Mouse (Mus musculus) leukemia stem cell, adult 10-12 weeks (primary cell): Measurements from ENCODE around the gene Npr3. TPM values are rescaled to one million over a fixed set of nuclear protein-coding genes. Genes with fewer than 3 reads are reported as not detected.

Experiments
- polyA plus RNA-seq: library from polyadenylated mRNA; stranded (reverse); fragments of >175 nt; gene quantifications from 2 replicates; pipeline ENCODE4 v1.2.3, GENCODE M21; 2012; ENCODE audit warnings: low replicate concordance

The Npr3 gene
- 0.06 TPM in 1 of 2 replicates, not detected in the other for polyA plus RNA-seq

GRCm38 (mm10) chr15:11906571-11907531, at the start of gene Npr3:
Npr3 (minus strand) TSS chr15:11907287.

Other genes starting within 250 kb of the Npr3 start
- 2.4 and 3.7 TPM in 2 replicates for gene Sub1, start 89.7 kb upstream of the Npr3 start, polyA plus RNA-seq
- gene Zfr, start 210.5 kb upstream of the Npr3 start, polyA plus RNA-seq = 26.4 and 49.5 TPM in 2 replicates